Mouse (Mus musculus): ENCODE data around the gene Nav2. TPM values are rescaled to one million over a fixed set of nuclear protein-coding genes. Genes with fewer than 3 reads are reported as not detected.
A peak's percentile ranks its signal among the peaks of the same experiment; 100 is the strongest.

The Nav2 gene
- polyA plus RNA-seq, 1 experiment from 2014 or later = 19.7 TPM

GRCm38 (mm10) chr7:49258088-49258487 is 349.6 kb downstream of the Nav2 start:
- DNase-seq (no peak), ATAC-seq (ENCODE audit: insufficient read depth) (no peak)
- no peak overlapping the region for H3K4me2 ChIP-seq
- no peaks in the 10 kb centered on the region for H3K27me3 ChIP-seq (ENCODE audit: insufficient read depth, low read length)
- H3K27ac ChIP-seq (ENCODE audit: low read depth) = no peak overlapping the region
- no peak overlapping the region for H3K4me3 ChIP-seq (ENCODE audit: low read depth, low read length)
- no peak for TF ChIP-seq CTCF (IDR thresholded peaks at IDR 0.05; ENCODE audit: low read depth)
- H3K9me3 ChIP-seq (ENCODE audit: low read depth, low read length) = no peaks in the 10 kb centered on the region
- H3K4me1 ChIP-seq (ENCODE audit: insufficient read depth) = 0 out of 2 replicates have a peak, but pooled peaks cover 4% of the 10 kb centered on the region
- 70% methylated on average over 6 of the region's 6 CpGs for WGBS
- H3K36me3 ChIP-seq (ENCODE audit: insufficient read depth) = no peaks in the 10 kb centered on the region
- no peak overlapping the region for H3K9ac ChIP-seq

GRCm38 (mm10) chr7:49261941-49262511 is 353.5 kb downstream of the Nav2 start:
- ATAC-seq (ENCODE audit: insufficient read depth) = no peak
- H3K9ac ChIP-seq = no peak overlapping the region
- no peak overlapping the region for H3K27ac ChIP-seq (ENCODE audit: low read depth)
- TF ChIP-seq CTCF (IDR thresholded peaks at IDR 0.05; ENCODE audit: low read depth) = no peak
- no peaks in the 10 kb centered on the region for H3K27me3 ChIP-seq (ENCODE audit: insufficient read depth, low read length)
- no peaks in the 10 kb centered on the region for H3K36me3 ChIP-seq (ENCODE audit: insufficient read depth)
- no peaks in the 10 kb centered on the region for H3K9me3 ChIP-seq (ENCODE audit: low read depth, low read length)
- 0 out of 2 replicates have a peak, but pooled peaks cover 4% of the 10 kb centered on the region for H3K4me1 ChIP-seq (ENCODE audit: insufficient read depth)
- 66% methylated on average over 13 of the region's 13 CpGs for WGBS
- no peak overlapping the region for H3K4me3 ChIP-seq (ENCODE audit: low read depth, low read length)
- H3K4me2 ChIP-seq = no peak overlapping the region
- no peak for DNase-seq

DNA sequence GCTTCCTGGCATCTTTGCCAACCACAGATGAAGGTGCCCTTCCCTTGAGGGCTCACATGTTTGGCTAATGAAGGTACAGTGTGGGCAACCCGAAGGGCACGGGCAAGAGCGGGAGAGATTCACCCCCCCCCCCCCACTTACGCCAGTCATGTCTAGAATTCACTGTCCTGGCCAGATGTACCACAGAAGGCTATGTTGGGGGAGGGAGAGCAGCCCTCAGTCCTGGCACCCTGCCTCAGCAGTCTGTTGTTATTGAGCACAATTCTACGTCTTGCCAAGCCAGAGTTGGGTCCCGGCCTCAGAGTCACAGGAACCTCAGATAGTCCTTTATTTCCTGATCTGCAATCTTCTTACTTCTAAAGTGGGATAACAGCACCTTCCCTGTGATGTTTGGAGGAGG is 357.9 kb downstream of the Nav2 start:
- WGBS = 73% methylated on average over 6 of the region's 6 CpGs
- H3K27me3 ChIP-seq (ENCODE audit: insufficient read depth, low read length) = no peaks in the 10 kb centered on the region
- ATAC-seq (ENCODE audit: insufficient read depth) = no peak
- peak; percentile 63 for DNase-seq
- no peak overlapping the region for H3K4me3 ChIP-seq (ENCODE audit: low read depth, low read length)
- TF ChIP-seq CTCF (IDR thresholded peaks at IDR 0.05; ENCODE audit: low read depth) = no peak
- H3K27ac ChIP-seq (ENCODE audit: low read depth) = no peak overlapping the region
- no peaks in the 10 kb centered on the region for H3K36me3 ChIP-seq (ENCODE audit: insufficient read depth)
- H3K9me3 ChIP-seq (ENCODE audit: low read depth, low read length) = no peaks in the 10 kb centered on the region
- H3K4me1 ChIP-seq (ENCODE audit: insufficient read depth) = no peaks in the 10 kb centered on the region
- H3K4me2 ChIP-seq = no peak overlapping the region
- no peak overlapping the region for H3K9ac ChIP-seq

- 80% methylated on average over 12 of the region's 12 CpGs for WGBS
- Histone ChIP-seq H3K9ac (no peak overlapping the region), H3K4me1 (ENCODE audit: insufficient read depth) (no peaks in the 10 kb centered on the region), H3K27ac (ENCODE audit: low read depth) (no peak overlapping the region), H3K4me3 (ENCODE audit: low read depth, low read length) (no peak overlapping the region), H3K27me3 (ENCODE audit: insufficient read depth, low read length) (no peaks in the 10 kb centered on the region), H3K4me2 (no peak overlapping the region), H3K9me3 (ENCODE audit: low read depth, low read length) (no peaks in the 10 kb centered on the region), H3K36me3 (ENCODE audit: insufficient read depth) (no peaks in the 10 kb centered on the region)
- ATAC-seq (ENCODE audit: insufficient read depth) (no peak), DNase-seq (no peak)
- no peak for TF ChIP-seq CTCF (IDR thresholded peaks at IDR 0.05; ENCODE audit: low read depth)
Measured at GRCm38 (mm10) chr7:49267621-49268325, 359.3 kb downstream of the Nav2 start.

GRCm38 (mm10) chr7:49268401-49268921 is 359.9 kb downstream of the Nav2 start:
- no peaks in the 10 kb centered on the region for H3K9me3 ChIP-seq (ENCODE audit: low read depth, low read length)
- H3K4me2 ChIP-seq = no peak overlapping the region
- DNase-seq = no peak
- no peaks in the 10 kb centered on the region for H3K4me1 ChIP-seq (ENCODE audit: insufficient read depth)
- TF ChIP-seq CTCF (IDR thresholded peaks at IDR 0.05; ENCODE audit: low read depth) = no peak
- ATAC-seq (ENCODE audit: insufficient read depth) = no peak
- H3K36me3 ChIP-seq (ENCODE audit: insufficient read depth) = no peaks in the 10 kb centered on the region
- WGBS = 75% methylated on average over 9 of the region's 9 CpGs
- no peak overlapping the region for H3K27ac ChIP-seq (ENCODE audit: low read depth)
- no peaks in the 10 kb centered on the region for H3K27me3 ChIP-seq (ENCODE audit: insufficient read depth, low read length)
- H3K9ac ChIP-seq = no peak overlapping the region
- no peak overlapping the region for H3K4me3 ChIP-seq (ENCODE audit: low read depth, low read length)

DNA sequence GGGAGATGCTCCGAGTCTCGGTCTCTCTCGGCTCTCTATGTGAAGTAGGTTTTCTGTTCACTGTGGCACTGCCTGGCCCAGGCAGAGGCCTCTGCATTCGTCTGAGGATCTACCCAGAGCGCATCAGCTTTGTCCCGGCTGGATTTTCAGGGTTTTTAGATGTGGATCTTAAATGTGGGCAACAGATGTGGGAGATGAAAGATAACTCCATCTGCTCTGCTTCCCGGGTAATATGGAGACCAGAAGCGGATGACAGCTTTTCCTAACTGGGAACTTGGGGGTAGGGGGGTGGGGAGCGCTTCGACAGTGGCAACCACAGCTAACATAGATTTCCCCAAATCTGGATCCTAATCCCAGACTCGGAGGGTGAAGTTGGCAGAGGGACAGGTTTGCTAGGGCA is 362.3 kb downstream of the Nav2 start:
- Histone ChIP-seq H3K4me3 (ENCODE audit: low read depth, low read length) (no peak overlapping the region), H3K36me3 (ENCODE audit: insufficient read depth) (no peaks in the 10 kb centered on the region), H3K9me3 (ENCODE audit: low read depth, low read length) (no peaks in the 10 kb centered on the region), H3K9ac (no peak overlapping the region), H3K4me1 (ENCODE audit: insufficient read depth) (no peaks in the 10 kb centered on the region), H3K27ac (ENCODE audit: low read depth) (no peak overlapping the region), H3K27me3 (ENCODE audit: insufficient read depth, low read length) (no peaks in the 10 kb centered on the region), H3K4me2 (no peak overlapping the region)
- 71% methylated on average over 11 of the region's 11 CpGs for WGBS
- DNase-seq (no peak), ATAC-seq (ENCODE audit: insufficient read depth) (no peak)
- no peak for TF ChIP-seq CTCF (IDR thresholded peaks at IDR 0.05; ENCODE audit: low read depth)
